ENCODE assay signal across 8 mouse cellular contexts in the genomic region with DNA sequence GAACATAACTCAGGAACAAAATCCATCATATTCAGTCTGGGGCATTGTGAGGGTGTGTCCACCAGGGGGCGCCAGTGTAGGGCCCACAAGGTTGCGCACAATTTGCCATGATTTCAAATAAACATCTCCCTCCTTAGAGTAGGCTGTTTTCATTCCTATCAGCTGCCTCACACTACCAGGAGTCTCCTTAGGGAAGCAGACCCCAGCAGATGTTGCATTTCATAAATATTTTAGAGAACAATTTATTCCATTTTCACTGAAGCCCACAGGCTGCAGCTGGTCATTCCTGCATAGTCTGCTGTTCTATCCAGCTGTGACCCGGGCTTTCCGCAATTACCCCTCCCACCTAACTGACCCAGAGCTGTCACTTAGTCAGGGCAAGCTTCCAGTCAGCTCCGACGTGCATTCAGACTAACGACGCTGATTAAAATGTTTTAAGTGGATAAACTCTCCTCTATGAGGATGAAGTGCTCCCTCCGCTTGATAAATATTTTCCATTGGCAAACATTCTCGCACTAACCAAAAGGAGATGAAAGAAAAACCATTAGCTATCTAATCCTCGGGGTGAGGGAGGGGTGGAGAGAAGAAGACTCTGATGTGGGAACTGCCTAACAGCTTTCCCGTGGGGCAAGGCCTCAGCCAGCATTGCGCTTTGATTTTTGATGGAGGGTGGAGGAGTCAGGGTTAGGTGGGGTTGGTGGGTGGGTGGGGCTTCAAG.
DNase-seq lines count a peak whose midpoint lies in the region; ATAC-seq and TF ChIP-seq lines count a peak whose summit lies in the region.

No protein-coding gene starts in this region.

- H3K36me3 ChIP-seq in liver, postnatal 0 days (replicated peaks; ENCODE audit: insufficient read depth, low read length): no peaks in the 10 kb centered on the region
- no peaks in the 10 kb centered on the region for H3K36me3 ChIP-seq in liver, embryonic 12.5 days
- H3K36me3 ChIP-seq in forebrain, embryonic 16.5 days (ENCODE audit: control insufficient read depth, insufficient read depth): no peaks in the 10 kb centered on the region
- no peaks in the 10 kb centered on the region for H3K36me3 ChIP-seq in lung, postnatal 0 days (ENCODE audit: insufficient read depth, low read length)

- no peak overlapping the region for H3K4me2 ChIP-seq in liver, postnatal 0 days (ENCODE audit: low read depth, low read length)
- no peak overlapping the region for H3K4me2 ChIP-seq in liver, embryonic 12.5 days
- no peak overlapping the region for H3K4me2 ChIP-seq in forebrain, embryonic 16.5 days (ENCODE audit: low read length)
- H3K4me2 ChIP-seq in lung, postnatal 0 days (replicated peaks; ENCODE audit: low read depth, low read length): no peak overlapping the region

- H3K27me3 ChIP-seq in liver, postnatal 0 days (ENCODE audit: insufficient read depth, low read length): no peaks in the 10 kb centered on the region
- no peaks in the 10 kb centered on the region for H3K27me3 ChIP-seq in liver, embryonic 12.5 days (replicated peaks)
- no peaks in the 10 kb centered on the region for H3K27me3 ChIP-seq in forebrain, embryonic 16.5 days (replicated peaks; ENCODE audit: control insufficient read depth, insufficient read depth, low read length)
- H3K27me3 ChIP-seq in lung, postnatal 0 days (replicated peaks; ENCODE audit: insufficient read depth, low read length): no peaks in the 10 kb centered on the region

- H3K4me3 ChIP-seq in liver, postnatal 0 days (ENCODE audit: low read depth, low read length): no peak overlapping the region
- no peak overlapping the region for H3K4me3 ChIP-seq in liver, embryonic 12.5 days
- H3K4me3 ChIP-seq in forebrain, embryonic 16.5 days (replicated peaks; ENCODE audit: low read length): no peak overlapping the region
- no peak overlapping the region for H3K4me3 ChIP-seq in lung, postnatal 0 days (ENCODE audit: low read depth, low read length)

- TF ChIP-seq CTCF in liver, postnatal 0 days (IDR thresholded peaks at IDR 0.05; ENCODE audit: low read depth): peak; percentile 72
- peak; percentile 81 for TF ChIP-seq CTCF in lung, postnatal 0 days (IDR thresholded peaks at IDR 0.05)

- H3K9ac ChIP-seq in liver, postnatal 0 days (replicated peaks): no peak overlapping the region
- H3K9ac ChIP-seq in liver, embryonic 12.5 days: no peak overlapping the region
- no peak overlapping the region for H3K9ac ChIP-seq in forebrain, embryonic 16.5 days (replicated peaks; ENCODE audit: low read depth, low read length)
- H3K9ac ChIP-seq in lung, postnatal 0 days (replicated peaks; ENCODE audit: low read depth): no peak overlapping the region

- DNase-seq in liver, postnatal 0 days: peak; percentile 25
- DNase-seq in adrenal gland, postnatal 25 days: peak; percentile 46
- peak; percentile 12 for DNase-seq in induced T-regulatory cell, adult 2 months (ENCODE audit: low read depth)
- DNase-seq in lung, postnatal 0 days (ENCODE audit: low spot score): peak; percentile 87
- peak; percentile 4 for DNase-seq in retina, postnatal 7 days (ENCODE audit: low read depth, low spot score)
- DNase-seq in frontal cortex, postnatal 14 days (ENCODE audit: low spot score in 2 of 2): no peak

- TF ChIP-seq EP300 in liver, postnatal 0 days (IDR thresholded peaks at IDR 0.05; ENCODE audit: low read depth): no peak
- TF ChIP-seq EP300 in lung, postnatal 0 days (IDR thresholded peaks at IDR 0.05): peak; percentile 61; the same call in 1 of the 2 replicates

- 25% methylated on average over 13 of the region's 13 CpGs for WGBS in liver, postnatal 0 days (ENCODE audit: insufficient replicate concordance)
- WGBS in liver, embryonic 12.5 days (ENCODE audit: insufficient replicate concordance): 25% methylated on average over 13 of the region's 13 CpGs
- 16% methylated on average over 13 of the region's 13 CpGs for WGBS in forebrain, embryonic 16.5 days
- WGBS in lung, postnatal 0 days: 7% methylated on average over 13 of the region's 13 CpGs

- no peak for ATAC-seq in liver, postnatal 0 days
- no peak for ATAC-seq in liver, embryonic 12.5 days
- peak; percentile 50; the same call in 1 of the 2 replicates for ATAC-seq in forebrain, embryonic 16.5 days
- peak; percentile 91 for ATAC-seq in lung, postnatal 0 days

- H3K9me3 ChIP-seq in liver, postnatal 0 days (ENCODE audit: low read length): peaks cover 2% of the 10 kb centered on the region; the same call in 1 of the 2 replicates
- H3K9me3 ChIP-seq in liver, embryonic 12.5 days (replicated peaks): peaks cover 18% of the 10 kb centered on the region; the same call in 1 of the 2 replicates
- peaks cover 3% of the 10 kb centered on the region; the same call in 1 of the 2 replicates for H3K9me3 ChIP-seq in forebrain, embryonic 16.5 days (ENCODE audit: control insufficient read depth, low read length)
- no peaks in the 10 kb centered on the region for H3K9me3 ChIP-seq in lung, postnatal 0 days (ENCODE audit: low read length)

- no peak overlapping the region for H3K27ac ChIP-seq in liver, postnatal 0 days (ENCODE audit: low read depth)
- H3K27ac ChIP-seq in liver, embryonic 12.5 days: no peak overlapping the region
- H3K27ac ChIP-seq in forebrain, embryonic 16.5 days (ENCODE audit: low read length): no peak overlapping the region
- no peak overlapping the region for H3K27ac ChIP-seq in lung, postnatal 0 days (ENCODE audit: low read length)

- no peaks in the 10 kb centered on the region for H3K4me1 ChIP-seq in liver, postnatal 0 days (ENCODE audit: insufficient read depth)
- H3K4me1 ChIP-seq in liver, embryonic 12.5 days: no peaks in the 10 kb centered on the region
- peaks cover 3% of the 10 kb centered on the region; the same call in 1 of the 2 replicates for H3K4me1 ChIP-seq in forebrain, embryonic 16.5 days (replicated peaks; ENCODE audit: control insufficient read depth, insufficient read depth, low read length)
- no peaks in the 10 kb centered on the region for H3K4me1 ChIP-seq in lung, postnatal 0 days (ENCODE audit: insufficient read depth, low read depth, low read length)

Comparison
In these comparisons a context has a peak if more than half of its experiments do, and no peak if none do; other contexts are left out.
1. ATAC-seq: peak in forebrain, embryonic 16.5 days (single experiment) and lung, postnatal 0 days (single experiment); none in liver, postnatal 0 days (single experiment) and liver, embryonic 12.5 days (single experiment).
2. DNase-seq: peak in liver, postnatal 0 days (single experiment), adrenal gland, postnatal 25 days (single experiment), induced T-regulatory cell, adult 2 months (single experiment), lung, postnatal 0 days (single experiment) and retina, postnatal 7 days (single experiment); none in frontal cortex, postnatal 14 days (0 of 2).